Mouse (Mus musculus): ENCODE measurements around the gene Serpinb6d. TPM values are rescaled to one million over a fixed set of nuclear protein-coding genes. Genes with fewer than 3 reads are reported as not detected.

The Serpinb6d gene
- not detected in 2 replicates for polyA plus RNA-seq (2015; fragmentation: Nextera tagmentation; extraction: Ambion mirVana)

DNA sequence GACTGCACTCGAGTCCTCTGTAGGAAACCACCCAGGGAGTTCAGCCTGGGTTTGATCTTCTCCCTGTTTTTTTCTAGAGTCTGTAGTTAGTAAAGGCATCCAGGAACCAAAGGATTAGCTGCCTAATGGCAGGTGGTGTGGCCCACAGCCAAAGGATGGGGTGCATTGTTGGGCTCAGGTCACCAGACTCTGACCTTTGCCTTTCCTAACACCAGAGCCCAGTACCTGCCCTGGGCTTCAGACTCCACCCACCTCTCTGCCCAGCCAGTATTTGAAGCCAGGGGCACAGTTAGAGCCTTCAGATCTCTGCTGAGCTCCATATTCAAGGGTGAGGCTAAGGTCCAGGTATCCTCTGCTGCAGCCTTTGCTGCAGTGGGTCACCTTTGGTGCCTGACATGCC lies at the start of gene Serpinb6d:
Gene Serpinb6d (plus strand): TSS at position 301 of the 400 bp plus-strand sequence.
- Histone ChIP-seq H3K4me2 (replicated peaks; ENCODE audit: low read depth, low read length) (no peak within 1 kb of the TSS), H3K27me3 (replicated peaks; ENCODE audit: insufficient read depth, low read length) (no peaks in the 10 kb centered on the region), H3K9me3 (ENCODE audit: low read length) (no peaks in the 10 kb centered on the region), H3K4me1 (ENCODE audit: insufficient read depth, low read depth, low read length) (no peaks in the 10 kb centered on the region), H3K4me3 (ENCODE audit: low read depth, low read length) (no peak within 1 kb of the TSS), H3K9ac (replicated peaks; ENCODE audit: low read depth) (no peak within 1 kb of the TSS), H3K36me3 (ENCODE audit: insufficient read depth, low read length) (no peaks in the 10 kb centered on the region), H3K27ac (ENCODE audit: low read length) (no peak within 1 kb of the TSS)
- DNase-seq (ENCODE audit: low spot score), result no peak
- no peak for ATAC-seq
- WGBS, result 39% methylated on average over 1 of the region's 1 CpGs
- TF ChIP-seq EP300 (IDR thresholded peaks at IDR 0.05) (no peak), CTCF (IDR thresholded peaks at IDR 0.05) (no peak)

DNA sequence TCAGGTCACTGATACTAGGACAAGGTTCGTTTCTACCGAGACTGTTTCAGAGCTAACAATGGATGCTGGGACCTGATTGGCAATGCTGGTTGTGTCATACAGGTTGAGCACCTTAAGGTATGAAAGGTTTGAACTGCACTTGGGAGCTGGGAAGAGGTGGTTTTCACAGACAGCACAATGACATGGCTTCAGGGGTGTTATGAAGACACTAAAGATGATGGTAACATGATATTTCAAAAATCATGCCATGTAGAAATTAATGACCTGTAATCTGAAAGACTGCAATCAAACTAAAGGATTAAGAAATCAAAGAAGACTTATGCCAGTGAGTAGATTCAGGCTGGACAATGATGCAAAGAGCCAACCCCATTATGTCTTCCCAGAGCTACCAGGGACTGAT lies 38.3 kb upstream of the Serpinb6d start:
- no peak overlapping the region for H3K4me2 ChIP-seq (replicated peaks; ENCODE audit: low read depth, low read length)
- H3K4me3 ChIP-seq (ENCODE audit: low read depth, low read length), result no peak overlapping the region
- ATAC-seq (no peak), DNase-seq (ENCODE audit: low spot score) (no peak)
- H3K9ac ChIP-seq (replicated peaks; ENCODE audit: low read depth), result no peak overlapping the region
- no peaks in the 10 kb centered on the region for H3K27me3 ChIP-seq (replicated peaks; ENCODE audit: insufficient read depth, low read length)
- TF ChIP-seq EP300 (IDR thresholded peaks at IDR 0.05) (no peak), CTCF (IDR thresholded peaks at IDR 0.05) (no peak)
- no peaks in the 10 kb centered on the region for H3K9me3 ChIP-seq (ENCODE audit: low read length)
- no peak overlapping the region for H3K27ac ChIP-seq (ENCODE audit: low read length)
- WGBS, result 88% methylated on average over 2 of the region's 2 CpGs
- no peaks in the 10 kb centered on the region for H3K36me3 ChIP-seq (ENCODE audit: insufficient read depth, low read length)
- H3K4me1 ChIP-seq (ENCODE audit: insufficient read depth, low read depth, low read length), result no peaks in the 10 kb centered on the region

DNA sequence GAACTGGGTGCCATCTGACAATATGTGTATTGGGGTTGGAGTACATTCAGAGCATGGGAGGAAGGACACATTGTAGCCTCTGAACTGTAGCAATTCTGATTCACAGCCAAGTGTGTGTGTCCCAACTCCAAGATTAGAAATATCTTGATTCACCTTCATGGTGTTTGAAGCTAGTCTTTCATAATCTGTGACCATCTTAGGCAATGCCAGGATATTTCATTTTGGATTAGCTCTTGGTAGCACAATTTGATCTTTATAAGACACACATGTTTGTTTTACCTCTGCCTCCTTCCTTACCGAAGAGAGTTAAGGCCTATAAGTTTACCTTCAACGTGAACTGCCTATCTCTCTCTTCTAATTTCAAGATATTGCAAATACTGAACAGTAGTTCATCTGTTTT lies 18.7 kb upstream of the Serpinb6d start:
- ATAC-seq, result no peak
- Histone ChIP-seq H3K27me3 (replicated peaks; ENCODE audit: insufficient read depth, low read length) (no peaks in the 10 kb centered on the region), H3K4me3 (ENCODE audit: low read depth, low read length) (no peak overlapping the region), H3K4me2 (replicated peaks; ENCODE audit: low read depth, low read length) (no peak overlapping the region), H3K36me3 (ENCODE audit: insufficient read depth, low read length) (no peaks in the 10 kb centered on the region), H3K4me1 (ENCODE audit: insufficient read depth, low read depth, low read length) (no peaks in the 10 kb centered on the region), H3K9ac (replicated peaks; ENCODE audit: low read depth) (no peak overlapping the region), H3K9me3 (ENCODE audit: low read length) (no peaks in the 10 kb centered on the region), H3K27ac (ENCODE audit: low read length) (no peak overlapping the region)
- no peak for TF ChIP-seq CTCF (IDR thresholded peaks at IDR 0.05)
- TF ChIP-seq EP300 (IDR thresholded peaks at IDR 0.05), result no peak
- no peak for DNase-seq (ENCODE audit: low spot score)
- whole genome bisulfite sequencing, result 56% methylated on average over 2 of the region's 2 CpGs

DNA sequence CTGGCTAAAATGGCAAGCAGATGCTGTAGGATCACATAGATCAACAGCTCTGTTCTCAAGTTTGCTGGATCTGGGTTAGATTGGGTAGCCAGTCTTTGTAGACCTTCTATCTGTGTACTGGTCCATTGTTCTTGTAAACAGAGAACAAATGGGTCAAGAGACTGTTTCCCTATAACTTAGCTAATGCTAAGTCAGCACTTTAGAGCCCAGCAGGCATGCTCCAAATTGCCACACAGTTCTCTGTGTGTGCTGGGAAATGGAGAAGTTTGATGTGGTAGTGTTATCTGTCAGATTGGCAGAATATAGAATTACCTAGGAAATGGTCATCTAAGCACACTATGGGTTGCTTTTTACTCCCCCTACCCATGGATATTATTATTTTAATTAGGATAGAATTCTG lies 1.3 kb downstream of the Serpinb6d start:
- no peaks in the 10 kb centered on the region for H3K4me1 ChIP-seq (ENCODE audit: insufficient read depth, low read depth, low read length)
- TF ChIP-seq EP300 (IDR thresholded peaks at IDR 0.05), result no peak
- no peak for TF ChIP-seq CTCF (IDR thresholded peaks at IDR 0.05)

GRCm38 (mm10) chr13:33720296-33720695 lies 59.1 kb downstream of the Serpinb6d start:
- ATAC-seq, result no peak
- Histone ChIP-seq H3K4me2 (replicated peaks; ENCODE audit: low read depth, low read length) (no peak overlapping the region), H3K4me1 (ENCODE audit: insufficient read depth, low read depth, low read length) (no peaks in the 10 kb centered on the region), H3K9ac (replicated peaks; ENCODE audit: low read depth) (no peak overlapping the region), H3K27ac (ENCODE audit: low read length) (no peak overlapping the region), H3K4me3 (ENCODE audit: low read depth, low read length) (no peak overlapping the region), H3K36me3 (ENCODE audit: insufficient read depth, low read length) (no peaks in the 10 kb centered on the region), H3K27me3 (replicated peaks; ENCODE audit: insufficient read depth, low read length) (no peaks in the 10 kb centered on the region), H3K9me3 (ENCODE audit: low read length) (no peaks in the 10 kb centered on the region)
- no peak for TF ChIP-seq EP300 (IDR thresholded peaks at IDR 0.05)
- TF ChIP-seq CTCF (IDR thresholded peaks at IDR 0.05), result no peak
- 67% methylated on average over 2 of the region's 2 CpGs for WGBS
- DNase-seq (ENCODE audit: low spot score), result no peak

More for the DNA sequence above, 1.3 kb downstream of the Serpinb6d start:
- no peak overlapping the region for H3K9ac ChIP-seq (replicated peaks; ENCODE audit: low read depth)
- H3K36me3 ChIP-seq (ENCODE audit: insufficient read depth, low read length), result no peaks in the 10 kb centered on the region
- ATAC-seq (no peak), DNase-seq (ENCODE audit: low spot score) (no peak)
- H3K4me3 ChIP-seq (ENCODE audit: low read depth, low read length), result no peak overlapping the region
- H3K9me3 ChIP-seq (ENCODE audit: low read length), result no peaks in the 10 kb centered on the region
- H3K4me2 ChIP-seq (replicated peaks; ENCODE audit: low read depth, low read length), result no peak overlapping the region
- H3K27ac ChIP-seq (ENCODE audit: low read length), result no peak overlapping the region
- H3K27me3 ChIP-seq (replicated peaks; ENCODE audit: insufficient read depth, low read length), result no peaks in the 10 kb centered on the region

Other genes starting within 250 kb of the Serpinb6d start
- not detected in 2 replicates for gene Serpinb9g, start 176.6 kb upstream of the Serpinb6d start, polyA plus RNA-seq (2015; fragmentation: Nextera tagmentation; extraction: Ambion mirVana)
- not detected in 2 replicates for gene Serpinb6e, start 182.0 kb downstream of the Serpinb6d start, polyA plus RNA-seq (2015; fragmentation: Nextera tagmentation; extraction: Ambion mirVana)
- gene Serpinb6c, start 244.3 kb downstream of the Serpinb6d start, polyA plus RNA-seq (2015; fragmentation: Nextera tagmentation; extraction: Ambion mirVana), result not detected in 2 replicates

Data from lung, postnatal 0 days (tissue).